In genomic region chr16:58539011-58539410, GRCm38 (mm10) we compare ENCODE assay signal across 20 mouse cellular contexts. TPM values are rescaled to one million over a fixed set of nuclear protein-coding genes. Genes with fewer than 3 reads are reported as not detected.
DNase-seq lines count a peak whose midpoint lies in the region; ATAC-seq and TF ChIP-seq lines count a peak whose summit lies in the region.
"Had no signal": no experiment of that assay in that cellular context is flagged by ENCODE, and none has a peak within 500 bp of the region (broad histone marks: within the 10 kb centered on the region; RNA-seq: fewer than 3 reads in every experiment).

No protein-coding gene starts in this region.

- H3K4me3 ChIP-seq in gastrocnemius, adult 2 months = no peak overlapping the region
- no peak overlapping the region for H3K4me3 ChIP-seq in liver, adult 2 months (ENCODE audit: insufficient read depth, low read depth, low read length)
- no peak overlapping the region for H3K4me3 ChIP-seq in liver, embryonic 16.5 days (ENCODE audit: low read depth, low read length)
- H3K4me3 ChIP-seq: forebrain, embryonic 13.5 days; hindbrain, embryonic 13.5 days; kidney, embryonic 15.5 days; limb, embryonic 10.5 days had no signal

- no peak overlapping the region for H3K4me2 ChIP-seq in liver, embryonic 16.5 days (ENCODE audit: low read depth, low read length)
- H3K4me2 ChIP-seq: forebrain, embryonic 13.5 days; hindbrain, embryonic 13.5 days; kidney, embryonic 15.5 days; lung, embryonic 14.5 days; midbrain, embryonic 11.5 days had no signal

- no peaks in the 10 kb centered on the region for H3K79me2 ChIP-seq in liver, adult 2 months (ENCODE audit: control insufficient read depth, insufficient read depth, low read length)

- H3K36me3 ChIP-seq in liver, adult 2 months (ENCODE audit: control insufficient read depth, insufficient read depth, low read length) = no peaks in the 10 kb centered on the region
- no peaks in the 10 kb centered on the region for H3K36me3 ChIP-seq in liver, embryonic 16.5 days (ENCODE audit: control insufficient read depth, insufficient read depth)
- H3K36me3 ChIP-seq: hindbrain, embryonic 13.5 days; kidney, embryonic 15.5 days; limb, embryonic 10.5 days had no signal

- peaks cover 1% of the 10 kb centered on the region; the same call in 1 of the 2 replicates for H3K4me1 ChIP-seq in liver, adult 2 months (ENCODE audit: control insufficient read depth, insufficient read depth, low read length)
- peaks cover 16% of the 10 kb centered on the region for H3K4me1 ChIP-seq in liver, embryonic 16.5 days (ENCODE audit: control insufficient read depth, low read depth, low read length)
- H3K4me1 ChIP-seq: forebrain, embryonic 13.5 days; hindbrain, embryonic 13.5 days; limb, embryonic 10.5 days had no signal

- H3K27me3 ChIP-seq in liver, adult 2 months (ENCODE audit: control insufficient read depth, insufficient read depth, low read length) = no peaks in the 10 kb centered on the region
- H3K27me3 ChIP-seq in liver, embryonic 16.5 days (ENCODE audit: control insufficient read depth, insufficient read depth, low read depth, low read length) = no peaks in the 10 kb centered on the region
- H3K27me3 ChIP-seq: forebrain, embryonic 13.5 days; kidney, embryonic 15.5 days had no signal

- DNase-seq in gastrocnemius, adult 2 months = no peak
- DNase-seq in gastrocnemius, postnatal 14 days = no peak
- DNase-seq in liver, adult 2 months (ENCODE audit: extremely low read depth, low read depth, low spot score) = peak; percentile 56
- no peak for DNase-seq in liver
- DNase-seq in lung, postnatal 14 days = no peak
- DNase-seq in urinary bladder, adult 2 months (ENCODE audit: low spot score) = no peak
- DNase-seq: cerebellum, adult 2 months; gastrocnemius, postnatal 25 days; lung, embryonic 14.5 days; lung, postnatal 4 days; right cerebral cortex, postnatal 4 days had no signal

- 24% methylated on average over 2 of the region's 2 CpGs for WGBS in liver, adult 2 months
- 32% methylated on average over 2 of the region's 2 CpGs for WGBS in liver, embryonic 16.5 days (ENCODE audit: insufficient replicate concordance)

- no peak overlapping the region for H3K9ac ChIP-seq in liver, adult 2 months (ENCODE audit: low read depth, low read length)
- H3K9ac ChIP-seq in liver, embryonic 16.5 days (ENCODE audit: low read depth, low read length) = no peak overlapping the region
- H3K9ac ChIP-seq: forebrain, embryonic 13.5 days; hindbrain, embryonic 13.5 days; kidney, embryonic 15.5 days; lung, embryonic 14.5 days had no signal

- TF ChIP-seq CTCF in gastrocnemius, adult 2 months (IDR thresholded peaks at IDR 0.05) = no peak
- no peak for TF ChIP-seq CTCF in liver, adult 2 months (IDR thresholded peaks at IDR 0.05; ENCODE audit: low read depth, low read length)

- peak; percentile 65; the same call in 1 of the 2 replicates for ATAC-seq in liver, embryonic 16.5 days (ENCODE audit: low read depth)
- ATAC-seq: CD4-positive, CD25-positive, alpha-beta regulatory T cell, adult 4 months; forebrain, embryonic 13.5 days; inflammation-experienced regulatory T-cells, adult 6 months had no signal

- TF ChIP-seq POLR2A in liver, adult 2 months (IDR thresholded peaks at IDR 0.05; ENCODE audit: extremely low read depth, insufficient read depth, low read length) = no peak

- intact Hi-C loops in gastrocnemius, adult 2 months (cut with DNase I) = loop anchor here (5.0 kb wide), 1 partner anchor 58 kb away; no protein-coding TSS in a partner anchor
- intact Hi-C loops in gastrocnemius, postnatal 14 days (cut with DNase I; ENCODE audit: low total_unique reads) = no loop called here

- H3K9me3 ChIP-seq in liver, embryonic 16.5 days (replicated peaks; ENCODE audit: control insufficient read depth, low read length) = no peaks in the 10 kb centered on the region
- H3K9me3 ChIP-seq: forebrain, embryonic 13.5 days; hindbrain, embryonic 13.5 days; kidney, embryonic 15.5 days; limb, embryonic 10.5 days had no signal

- H3K27ac ChIP-seq in gastrocnemius, adult 2 months = peak overlapping the region; percentile 87
- no peak overlapping the region for H3K27ac ChIP-seq in liver, adult 2 months (replicated peaks; ENCODE audit: insufficient read depth, low read depth, low read length)
- H3K27ac ChIP-seq in liver, embryonic 16.5 days (ENCODE audit: low read length) = no peak overlapping the region
- H3K27ac ChIP-seq: forebrain, embryonic 13.5 days; hindbrain, embryonic 13.5 days; kidney, embryonic 15.5 days; limb, embryonic 10.5 days; stomach, postnatal 0 days had no signal

RNA-seq across cellular contexts. Expression of gene St3gal6, which starts 15.0 kb away (rescaled TPM):
- 100 to 1,000 TPM; 140 to 170 TPM for total RNA-seq in gastrocnemius, adult 2 months (2021)
- 10 to 100 TPM; 45.5 to 50.0 TPM for total RNA-seq in gastrocnemius, postnatal 14 days (2021)
- total RNA-seq in liver, adult 2 months (2014; rRNA removed) = 3.2 and 4.8 TPM in 2 replicates
- polyA plus RNA-seq in liver, adult 2 months (2012; rRNA removed) = 5.1 and 6.2 TPM in 2 replicates
- polyA plus RNA-seq in liver, embryonic 16.5 days (2015; fragmentation: Nextera tagmentation; extraction: Ambion mirVana) = 25.1 and 25.7 TPM in 2 replicates
- 14.3 and 16.2 TPM in 2 replicates for polyA plus RNA-seq in urinary bladder, adult 2 months (2012; rRNA removed)
